Mouse (Mus musculus): ENCODE measurements around the gene Babam2. TPM values are rescaled to one million over a fixed set of nuclear protein-coding genes. Genes with fewer than 3 reads are reported as not detected.

Babam2 gene
- polyA plus RNA-seq, 1 experiment from 2014 or later: 45.9 TPM

GRCm38 (mm10) chr5:32017686-32018085 is 320.2 kb downstream of the Babam2 start:
- Histone ChIP-seq H3K9ac (ENCODE audit: low read length) (no peak overlapping the region), H3K4me3 (ENCODE audit: low read depth, low read length) (no peak overlapping the region), H3K27me3 (ENCODE audit: control insufficient read depth, insufficient read depth, low read length) (no peaks in the 10 kb centered on the region), H3K4me2 (no peak overlapping the region), H3K4me1 (ENCODE audit: control insufficient read depth, insufficient read depth, low read length) (no peaks in the 10 kb centered on the region), H3K9me3 (ENCODE audit: control insufficient read depth, low read length) (no peaks in the 10 kb centered on the region), H3K27ac (ENCODE audit: low read depth, low read length) (no peak overlapping the region), H3K36me3 (ENCODE audit: control insufficient read depth, insufficient read depth, low read length) (no peaks in the 10 kb centered on the region)
- 77% methylated on average over 3 of the region's 3 CpGs for WGBS
- ATAC-seq (ENCODE audit: low FRiP score) (no peak), DNase-seq (ENCODE audit: low spot score, missing footprints) (no peak)

DNA sequence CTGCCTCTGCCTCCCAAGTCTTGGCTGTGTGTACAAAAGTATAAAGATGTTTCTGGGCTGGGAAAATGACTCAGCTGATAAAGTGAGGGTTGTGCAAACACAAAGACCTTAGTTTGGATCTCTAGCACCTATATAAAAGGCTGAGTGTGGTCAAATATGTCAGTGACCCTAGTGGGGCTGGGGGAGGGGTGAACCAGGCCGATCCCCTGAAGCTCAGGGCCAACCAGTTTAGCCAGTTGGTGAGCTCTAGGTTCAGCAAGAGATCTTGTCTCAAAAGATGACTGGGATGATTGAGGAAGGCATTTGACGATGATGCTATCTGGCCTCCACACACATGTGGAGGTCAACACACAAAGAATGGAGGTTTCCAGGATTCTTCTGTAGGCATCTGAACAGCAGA is 320.8 kb downstream of the Babam2 start:
- 91% methylated on average over 2 of the region's 2 CpGs for WGBS
- ATAC-seq (ENCODE audit: low FRiP score): no peak
- Histone ChIP-seq H3K4me1 (ENCODE audit: control insufficient read depth, insufficient read depth, low read length) (no peaks in the 10 kb centered on the region), H3K4me2 (no peak overlapping the region), H3K9me3 (ENCODE audit: control insufficient read depth, low read length) (no peaks in the 10 kb centered on the region), H3K27ac (ENCODE audit: low read depth, low read length) (no peak overlapping the region), H3K9ac (ENCODE audit: low read length) (no peak overlapping the region), H3K4me3 (ENCODE audit: low read depth, low read length) (no peak overlapping the region), H3K36me3 (ENCODE audit: control insufficient read depth, insufficient read depth, low read length) (no peaks in the 10 kb centered on the region), H3K27me3 (ENCODE audit: control insufficient read depth, insufficient read depth, low read length) (no peaks in the 10 kb centered on the region)
- no peak for DNase-seq (ENCODE audit: low spot score, missing footprints)

DNA sequence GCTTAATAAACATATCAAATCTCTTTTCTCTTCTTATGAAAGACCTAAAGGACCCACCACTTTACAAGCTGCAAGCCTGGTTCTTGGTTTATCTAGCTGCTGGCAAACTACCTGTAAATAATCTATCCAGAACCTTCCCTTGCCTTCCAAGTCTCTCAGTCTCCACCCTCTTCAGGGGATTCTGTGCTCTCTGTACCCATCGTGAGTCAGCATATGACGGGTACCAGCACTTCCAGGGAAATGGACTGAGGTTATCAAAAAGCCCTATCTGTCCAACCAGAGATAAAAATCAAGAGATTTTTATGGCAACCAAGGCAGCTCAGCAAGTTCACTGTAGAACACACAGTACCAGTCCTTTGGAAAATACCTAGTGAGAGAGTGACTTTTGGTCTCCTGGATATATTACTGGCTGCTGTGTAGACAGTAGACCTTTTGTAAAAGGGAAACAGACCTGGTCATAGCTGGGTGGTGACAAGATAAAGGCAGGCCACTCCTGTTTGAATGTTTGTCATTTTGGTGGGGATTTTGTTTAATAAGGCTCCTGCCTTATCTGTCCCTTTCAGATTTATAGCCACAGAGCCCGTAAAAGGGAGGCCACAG is 332.4 kb downstream of the Babam2 start:
- WGBS: 96% methylated on average over 3 of the region's 3 CpGs
- H3K4me3 ChIP-seq (ENCODE audit: low read depth, low read length): no peak overlapping the region
- no peaks in the 10 kb centered on the region for H3K36me3 ChIP-seq (ENCODE audit: control insufficient read depth, insufficient read depth, low read length)
- DNase-seq (ENCODE audit: low spot score, missing footprints) (no peak), ATAC-seq (ENCODE audit: low FRiP score) (no peak)
- H3K4me2 ChIP-seq: no peak overlapping the region
- no peak overlapping the region for H3K27ac ChIP-seq (ENCODE audit: low read depth, low read length)
- H3K4me1 ChIP-seq (ENCODE audit: control insufficient read depth, insufficient read depth, low read length): no peaks in the 10 kb centered on the region
- no peak overlapping the region for H3K9ac ChIP-seq (ENCODE audit: low read length)
- no peaks in the 10 kb centered on the region for H3K27me3 ChIP-seq (ENCODE audit: control insufficient read depth, insufficient read depth, low read length)
- no peaks in the 10 kb centered on the region for H3K9me3 ChIP-seq (ENCODE audit: control insufficient read depth, low read length)

DNA sequence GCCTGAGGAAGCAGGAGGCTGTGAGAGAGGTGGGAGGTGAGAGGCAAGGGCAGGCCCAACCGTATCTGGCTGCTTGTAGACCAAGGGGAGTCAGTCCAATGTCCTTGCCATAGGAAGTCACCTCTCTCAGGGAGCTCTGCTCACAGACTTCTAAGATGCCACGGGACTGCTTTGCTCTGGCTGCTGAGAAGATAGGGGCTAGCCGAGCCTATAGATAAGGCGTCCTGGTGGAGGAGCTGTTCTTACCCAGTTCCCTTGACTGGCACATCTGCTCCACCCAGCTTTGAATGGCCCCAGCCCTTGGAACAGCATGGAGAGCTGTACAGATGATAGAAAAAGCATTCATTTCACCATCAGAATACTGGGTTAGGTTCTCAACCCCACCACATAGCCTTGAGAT is 335.7 kb downstream of the Babam2 start:
- H3K4me2 ChIP-seq: no peak overlapping the region
- no peaks in the 10 kb centered on the region for H3K4me1 ChIP-seq (ENCODE audit: control insufficient read depth, insufficient read depth, low read length)
- H3K4me3 ChIP-seq (ENCODE audit: low read depth, low read length): no peak overlapping the region
- no peaks in the 10 kb centered on the region for H3K27me3 ChIP-seq (ENCODE audit: control insufficient read depth, insufficient read depth, low read length)
- no peaks in the 10 kb centered on the region for H3K9me3 ChIP-seq (ENCODE audit: control insufficient read depth, low read length)
- no peaks in the 10 kb centered on the region for H3K36me3 ChIP-seq (ENCODE audit: control insufficient read depth, insufficient read depth, low read length)
- ATAC-seq (ENCODE audit: low FRiP score) (no peak), DNase-seq (ENCODE audit: low spot score, missing footprints) (no peak)
- 74% methylated on average over 4 of the region's 4 CpGs for WGBS
- no peak overlapping the region for H3K9ac ChIP-seq (ENCODE audit: low read length)
- H3K27ac ChIP-seq (ENCODE audit: low read depth, low read length): no peak overlapping the region

- no peak overlapping the region for H3K27ac ChIP-seq (ENCODE audit: low read depth, low read length)
- H3K9me3 ChIP-seq (ENCODE audit: control insufficient read depth, low read length): no peaks in the 10 kb centered on the region
- H3K27me3 ChIP-seq (ENCODE audit: control insufficient read depth, insufficient read depth, low read length): no peaks in the 10 kb centered on the region
- DNase-seq (ENCODE audit: low spot score, missing footprints) (no peak), ATAC-seq (ENCODE audit: low FRiP score) (no peak)
- H3K4me2 ChIP-seq: no peak overlapping the region
- H3K9ac ChIP-seq (ENCODE audit: low read length): no peak overlapping the region
- no peak overlapping the region for H3K4me3 ChIP-seq (ENCODE audit: low read depth, low read length)
- H3K36me3 ChIP-seq (ENCODE audit: control insufficient read depth, insufficient read depth, low read length): no peaks in the 10 kb centered on the region
- no peaks in the 10 kb centered on the region for H3K4me1 ChIP-seq (ENCODE audit: control insufficient read depth, insufficient read depth, low read length)
Observed at GRCm38 (mm10) chr5:32033621-32034020, 336.1 kb downstream of the Babam2 start.

DNA sequence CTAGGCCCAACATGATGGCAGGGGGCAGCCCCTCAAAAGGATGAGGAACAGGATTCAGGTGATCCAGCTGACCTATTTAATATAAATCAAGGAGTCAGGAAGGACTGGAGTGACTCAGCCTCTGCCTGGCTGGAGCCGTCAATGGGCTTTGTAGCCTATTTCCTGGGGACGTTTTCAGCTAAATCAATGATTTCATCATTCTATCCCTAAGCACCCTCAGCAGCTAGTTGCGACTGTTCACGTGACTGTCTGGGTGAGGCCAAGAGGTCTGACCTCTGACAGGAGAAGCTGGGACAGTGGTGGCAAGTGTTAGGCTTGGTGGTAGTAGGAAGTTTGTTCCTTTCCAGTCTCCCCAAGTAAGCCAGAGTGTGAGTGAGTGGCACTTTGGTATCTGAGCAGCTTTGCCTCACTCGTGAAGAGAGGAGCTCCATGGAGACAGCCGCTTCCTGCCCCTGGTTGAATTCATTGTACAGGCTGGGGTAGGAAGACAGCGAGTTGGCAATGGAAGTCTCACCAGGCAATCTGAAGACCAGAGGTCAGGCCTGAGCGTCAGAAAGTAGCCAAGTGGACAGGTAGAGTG is 337.1 kb downstream of the Babam2 start:
- no peaks in the 10 kb centered on the region for H3K27me3 ChIP-seq (ENCODE audit: control insufficient read depth, insufficient read depth, low read length)
- H3K4me3 ChIP-seq (ENCODE audit: low read depth, low read length): no peak overlapping the region
- ATAC-seq (ENCODE audit: low FRiP score): no peak
- no peak overlapping the region for H3K27ac ChIP-seq (ENCODE audit: low read depth, low read length)
- no peak overlapping the region for H3K4me2 ChIP-seq
- DNase-seq (ENCODE audit: low spot score, missing footprints): no peak
- H3K9me3 ChIP-seq (ENCODE audit: control insufficient read depth, low read length): no peaks in the 10 kb centered on the region
- no peaks in the 10 kb centered on the region for H3K4me1 ChIP-seq (ENCODE audit: control insufficient read depth, insufficient read depth, low read length)
- H3K36me3 ChIP-seq (ENCODE audit: control insufficient read depth, insufficient read depth, low read length): no peaks in the 10 kb centered on the region
- H3K9ac ChIP-seq (ENCODE audit: low read length): no peak overlapping the region
- 91% methylated on average over 8 of the region's 8 CpGs for WGBS

DNA sequence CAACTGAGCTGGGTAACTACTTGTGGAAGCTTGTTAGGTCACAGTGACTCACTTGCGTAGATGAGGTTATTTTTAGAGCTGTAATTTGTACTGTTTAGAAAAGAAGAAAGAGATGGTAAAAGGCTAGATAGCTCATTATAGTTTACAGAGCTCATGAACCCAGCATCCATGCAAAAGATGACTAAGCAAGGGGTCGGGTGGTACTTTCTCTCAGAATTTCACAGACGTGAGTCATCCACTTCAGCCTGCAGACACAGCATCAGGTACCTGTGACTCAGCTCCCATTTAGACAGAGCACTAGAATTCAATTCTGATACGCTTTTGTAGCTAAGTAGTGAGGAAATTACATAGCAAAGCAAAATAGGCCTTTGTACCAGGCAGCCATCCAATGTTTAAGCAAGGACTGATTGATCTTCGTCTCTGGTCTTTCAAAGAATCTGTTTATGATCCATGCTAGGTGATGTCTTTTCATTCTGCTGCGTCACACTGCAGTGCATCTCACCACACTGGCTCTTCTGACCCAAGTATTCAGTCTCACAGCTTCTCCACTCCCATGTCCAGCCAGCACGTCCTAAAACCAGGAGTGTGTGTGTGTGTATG is 338.3 kb downstream of the Babam2 start:
- Histone ChIP-seq H3K4me1 (ENCODE audit: control insufficient read depth, insufficient read depth, low read length) (no peaks in the 10 kb centered on the region), H3K36me3 (ENCODE audit: control insufficient read depth, insufficient read depth, low read length) (no peaks in the 10 kb centered on the region), H3K4me3 (ENCODE audit: low read depth, low read length) (no peak overlapping the region), H3K27ac (ENCODE audit: low read depth, low read length) (no peak overlapping the region), H3K9me3 (ENCODE audit: control insufficient read depth, low read length) (no peaks in the 10 kb centered on the region), H3K27me3 (ENCODE audit: control insufficient read depth, insufficient read depth, low read length) (no peaks in the 10 kb centered on the region), H3K9ac (ENCODE audit: low read length) (no peak overlapping the region), H3K4me2 (no peak overlapping the region)
- DNase-seq (ENCODE audit: low spot score, missing footprints) (no peak), ATAC-seq (ENCODE audit: low FRiP score) (no peak)
- 89% methylated on average over 7 of the region's 7 CpGs for WGBS

DNA sequence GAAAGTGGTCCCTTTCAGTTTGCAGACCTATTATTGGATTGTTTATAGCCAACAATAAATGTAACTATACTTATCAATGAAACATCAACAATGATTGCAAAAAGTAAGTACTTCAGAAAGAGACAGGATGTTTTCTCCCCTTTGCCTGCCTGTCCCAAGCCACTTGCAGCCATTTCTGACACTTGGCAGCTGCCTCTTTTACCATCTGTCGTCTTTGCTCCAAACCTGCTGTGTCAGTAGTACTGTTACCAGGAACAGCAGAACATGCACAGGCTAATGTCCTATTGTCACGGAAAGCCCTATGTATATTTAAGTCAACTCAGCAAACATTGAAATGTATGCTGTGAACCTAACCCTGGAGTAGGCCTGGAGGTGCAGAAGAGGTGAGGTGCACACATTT is 339.4 kb downstream of the Babam2 start:
- Histone ChIP-seq H3K9ac (ENCODE audit: low read length) (no peak overlapping the region), H3K27ac (ENCODE audit: low read depth, low read length) (no peak overlapping the region), H3K36me3 (ENCODE audit: control insufficient read depth, insufficient read depth, low read length) (no peaks in the 10 kb centered on the region), H3K4me3 (ENCODE audit: low read depth, low read length) (no peak overlapping the region), H3K27me3 (ENCODE audit: control insufficient read depth, insufficient read depth, low read length) (no peaks in the 10 kb centered on the region), H3K4me1 (ENCODE audit: control insufficient read depth, insufficient read depth, low read length) (no peaks in the 10 kb centered on the region), H3K4me2 (no peak overlapping the region), H3K9me3 (ENCODE audit: control insufficient read depth, low read length) (no peaks in the 10 kb centered on the region)
- no peak for DNase-seq (ENCODE audit: low spot score, missing footprints)
- WGBS: 84% methylated on average over 2 of the region's 2 CpGs
- no peak for ATAC-seq (ENCODE audit: low FRiP score)

GRCm38 (mm10) chr5:32037546-32037945 is 340.1 kb downstream of the Babam2 start:
- H3K9me3 ChIP-seq (ENCODE audit: control insufficient read depth, low read length): no peaks in the 10 kb centered on the region
- no peak overlapping the region for H3K9ac ChIP-seq (ENCODE audit: low read length)
- ATAC-seq (ENCODE audit: low FRiP score) (no peak), DNase-seq (ENCODE audit: low spot score, missing footprints) (no peak)
- H3K36me3 ChIP-seq (ENCODE audit: control insufficient read depth, insufficient read depth, low read length): no peaks in the 10 kb centered on the region
- H3K4me3 ChIP-seq (ENCODE audit: low read depth, low read length): no peak overlapping the region
- H3K27ac ChIP-seq (ENCODE audit: low read depth, low read length): no peak overlapping the region
- 94% methylated on average over 4 of the region's 4 CpGs for WGBS
- no peaks in the 10 kb centered on the region for H3K27me3 ChIP-seq (ENCODE audit: control insufficient read depth, insufficient read depth, low read length)
- no peak overlapping the region for H3K4me2 ChIP-seq
- H3K4me1 ChIP-seq (ENCODE audit: control insufficient read depth, insufficient read depth, low read length): no peaks in the 10 kb centered on the region

Data from midbrain, embryonic 11.5 days (tissue).